Mouse (Mus musculus) bone marrow macrophage, adult 2 months (primary cell): ENCODE results near the gene Hsp90ab1.

Experiments used
- CTCF ChIP-seq: IDR thresholded peaks from 2 replicates; pipeline ENCODE4 v1.5.1; 2012; ENCODE audit warnings: low read depth, mild to moderate bottlenecking, low read length, moderate library complexity
- POLR2A ChIP-seq: IDR thresholded peaks from 2 replicates; pipeline ENCODE4 v1.6.1; 2012; ENCODE audit warnings: mild to moderate bottlenecking, low read depth, low read length, borderline replicate concordance

DNA sequence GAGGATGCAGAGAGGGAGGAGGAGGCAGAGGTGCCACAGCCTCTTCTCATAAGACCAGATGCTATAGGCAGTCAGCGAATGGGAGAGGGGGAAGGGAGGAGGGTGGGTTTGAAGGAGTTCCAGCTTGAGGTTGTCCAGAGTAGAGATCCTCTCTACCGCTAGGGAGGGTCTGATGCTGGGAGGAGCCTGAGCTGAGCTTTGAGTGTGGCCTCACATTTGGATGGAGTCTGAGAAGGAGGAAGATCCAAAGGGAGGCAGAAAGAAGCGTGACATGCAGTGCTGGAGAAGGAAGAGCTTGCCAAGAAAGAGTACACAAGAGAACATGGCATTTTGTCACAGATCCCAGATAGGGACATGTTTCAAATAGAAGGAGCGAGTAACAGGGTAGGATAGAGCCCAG is 34.7 kb downstream of the Hsp90ab1 start:
- TF ChIP-seq CTCF (no peak), POLR2A (no peak)
